Mouse (Mus musculus) forebrain, embryonic 16.5 days (tissue): ENCODE results near the gene Mia2. TPM values are rescaled to one million over a fixed set of nuclear protein-coding genes. Genes with fewer than 3 reads are reported as not detected.

Experiments
- ATAC-seq: fragments of 200-750 bp; cut with Nextera tagmentation; 2 replicates; pipeline ENCODE4 v1.8.0; 2017; ENCODE audit warnings: mild to moderate bottlenecking, moderate library complexity
- H3K27ac ChIP-seq: fragments of 300-500 bp; sonication (generic); 2 replicates; pipeline ENCODE4 v1.5.1; 2014; ENCODE audit warnings: low read length, control low read depth
- H3K27me3 ChIP-seq: fragments of 300-500 bp; sonication (generic); replicated peaks from 2 replicates; pipeline ENCODE4 v1.6.1; 2014; ENCODE audit warnings: low read length; ENCODE audit not compliant: control insufficient read depth, insufficient read depth
- H3K36me3 ChIP-seq: fragments of 300-500 bp; sonication (generic); 2 replicates; pipeline ENCODE4 v1.6.1; 2014; ENCODE audit not compliant: control insufficient read depth, insufficient read depth
- H3K4me1 ChIP-seq: fragments of 300-500 bp; sonication (generic); replicated peaks from 2 replicates; pipeline ENCODE4 v1.6.1; 2014; ENCODE audit warnings: low read length; ENCODE audit not compliant: control insufficient read depth, insufficient read depth
- H3K4me2 ChIP-seq: fragments of 300-500 bp; sonication (generic); 2 replicates; pipeline ENCODE4 v1.6.1; 2014; ENCODE audit warnings: mild to moderate bottlenecking, low read length, control low read depth
- H3K4me3 ChIP-seq: fragments of 300-500 bp; sonication (generic); replicated peaks from 2 replicates; pipeline ENCODE4 v1.5.1; 2014; ENCODE audit warnings: mild to moderate bottlenecking, low read length, control low read depth
- H3K9ac ChIP-seq: fragments of 300-500 bp; sonication (generic); replicated peaks from 2 replicates; pipeline ENCODE4 v1.6.1; 2014; ENCODE audit warnings: low read depth, low read length, control low read depth
- H3K9me3 ChIP-seq: fragments of 300-500 bp; sonication (generic); 2 replicates; pipeline ENCODE4 v1.6.1; 2016; ENCODE audit warnings: low read length; ENCODE audit not compliant: control insufficient read depth
- WGBS: fragments of 180-500 bp; shearing (Covaris S2); extraction: QIAGEN DNeasy Blood & Tissue Kit; methylation state at CpG from one replicate; pipeline ENCODE4 v1.1.7; 2014; 5-methylcytosine and 5-hydroxymethylcytosine counted together
- polyA plus RNA-seq: library from polyadenylated mRNA; unstranded; fragments of >200 nt; fragmentation: Nextera tagmentation; extraction: Ambion mirVana; gene quantifications from 2 replicates; pipeline ENCODE4 v1.2.1, GENCODE M21; 2015

Mia2 gene
- polyA plus RNA-seq, 1 experiment from 2014 or later = 33.0 TPM

- no peak overlapping the region for H3K4me2 ChIP-seq
- H3K9me3 ChIP-seq = no peaks in the 10 kb centered on the region
- no peak overlapping the region for H3K27ac ChIP-seq
- WGBS = 97% methylated on average over 2 of the region's 2 CpGs
- H3K9ac ChIP-seq = no peak overlapping the region
- no peaks in the 10 kb centered on the region for H3K27me3 ChIP-seq
- H3K4me1 ChIP-seq = no peaks in the 10 kb centered on the region
- ATAC-seq = no peak
- H3K36me3 ChIP-seq = peaks cover 18% of the 10 kb centered on the region
- H3K4me3 ChIP-seq = no peak overlapping the region
Measured at GRCm38 (mm10) chr12:59199361-59199760, 103.8 kb downstream of the Mia2 start.

DNA sequence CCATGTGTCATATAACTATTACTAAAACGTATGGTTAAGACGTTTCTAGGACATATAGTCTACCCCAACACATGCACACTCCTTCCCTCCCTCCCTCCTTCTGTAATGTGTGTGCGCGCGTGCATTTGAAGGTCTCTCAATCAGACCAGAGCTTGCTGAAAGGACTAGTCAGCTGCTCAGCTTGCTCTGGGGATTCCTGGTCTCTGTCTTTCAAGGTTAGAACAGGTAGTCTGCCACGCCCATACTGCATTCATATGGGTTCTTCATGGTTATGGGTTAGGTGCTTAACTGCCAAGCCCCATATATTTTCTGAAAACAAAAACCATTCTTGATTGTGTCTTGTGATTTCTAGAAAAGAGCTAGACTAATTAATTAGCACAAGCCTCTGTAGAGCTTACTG, 110.0 kb downstream of the Mia2 start:
- H3K4me1 ChIP-seq = no peaks in the 10 kb centered on the region
- WGBS = 96% methylated on average over 6 of the region's 6 CpGs
- H3K27me3 ChIP-seq = no peaks in the 10 kb centered on the region
- H3K27ac ChIP-seq = no peak overlapping the region
- peaks cover 15% of the 10 kb centered on the region for H3K36me3 ChIP-seq
- no peak overlapping the region for H3K4me3 ChIP-seq
- no peaks in the 10 kb centered on the region for H3K9me3 ChIP-seq
- H3K9ac ChIP-seq = no peak overlapping the region
- no peak overlapping the region for H3K4me2 ChIP-seq
- no peak for ATAC-seq

DNA sequence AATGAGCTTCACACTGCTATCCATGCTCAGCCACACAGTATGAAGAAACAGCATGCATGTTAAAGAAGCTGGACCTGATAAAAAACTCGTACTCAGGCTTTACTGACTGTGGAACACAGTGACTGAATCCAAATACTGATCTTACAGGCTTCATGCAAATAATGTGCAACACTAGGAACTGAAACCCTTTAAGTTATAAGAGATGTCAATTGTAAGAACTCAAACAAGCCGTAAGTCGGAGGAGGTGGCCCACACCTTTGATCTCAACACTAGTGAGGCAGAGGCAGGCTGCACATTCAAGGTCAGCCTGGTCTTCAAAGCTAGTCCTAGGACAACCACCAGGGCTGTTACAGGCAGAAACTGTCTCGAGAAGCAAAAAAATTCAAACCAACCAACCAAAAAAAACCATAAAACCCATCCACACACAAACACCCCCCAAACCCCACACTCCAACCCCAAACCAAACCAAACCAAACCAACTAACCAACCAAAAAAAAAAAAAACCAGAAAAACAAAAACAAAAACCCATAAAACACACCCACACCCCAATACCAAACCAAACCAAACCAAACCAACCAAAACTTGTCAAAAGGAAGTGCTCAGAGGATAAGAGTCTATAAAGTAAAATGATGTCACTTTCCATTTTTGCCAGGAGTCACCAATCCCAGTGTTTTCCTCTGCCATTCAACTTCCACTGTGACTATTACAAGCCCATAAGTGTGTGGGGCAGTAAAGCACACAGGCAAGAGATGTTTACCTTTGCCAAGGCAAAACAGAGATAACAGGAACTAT, 110.8 kb downstream of the Mia2 start:
- Histone ChIP-seq H3K9me3 (no peaks in the 10 kb centered on the region), H3K27ac (no peak overlapping the region), H3K9ac (no peak overlapping the region), H3K4me1 (no peaks in the 10 kb centered on the region), H3K4me3 (no peak overlapping the region), H3K27me3 (no peaks in the 10 kb centered on the region), H3K36me3 (peaks cover 16% of the 10 kb centered on the region), H3K4me2 (no peak overlapping the region)
- no peak for ATAC-seq
- 93% methylated on average over 4 of the region's 4 CpGs for WGBS

- H3K27me3 ChIP-seq = no peaks in the 10 kb centered on the region
- H3K9ac ChIP-seq = no peak overlapping the region
- no peak for ATAC-seq
- H3K4me3 ChIP-seq = no peak overlapping the region
- no peaks in the 10 kb centered on the region for H3K9me3 ChIP-seq
- H3K36me3 ChIP-seq = peaks cover 15% of the 10 kb centered on the region
- no peak overlapping the region for H3K27ac ChIP-seq
- WGBS = 96% methylated on average over 3 of the region's 3 CpGs
- H3K4me2 ChIP-seq = no peak overlapping the region
- no peaks in the 10 kb centered on the region for H3K4me1 ChIP-seq
Measured at GRCm38 (mm10) chr12:59207000-59207390, 111.4 kb downstream of the Mia2 start.

DNA sequence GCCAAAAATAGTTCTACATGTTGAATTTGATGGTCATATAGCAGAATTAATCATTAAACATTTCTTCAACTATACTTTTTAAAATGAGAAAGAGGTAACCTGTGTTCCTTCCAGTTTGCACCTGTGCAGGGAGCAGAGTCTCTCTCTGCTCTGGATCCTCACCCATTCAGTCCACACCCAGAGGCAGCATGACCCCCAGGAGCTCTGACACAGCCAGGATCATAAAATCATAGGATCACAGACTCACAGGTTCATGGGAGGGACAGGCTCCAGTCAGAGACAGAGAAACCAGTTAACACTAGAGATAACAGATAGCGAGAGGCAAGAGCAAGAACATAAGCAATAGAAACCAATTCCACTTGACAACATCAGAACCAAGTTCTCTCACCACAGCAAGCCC, 112.2 kb downstream of the Mia2 start:
- H3K27ac ChIP-seq = no peak overlapping the region
- H3K9me3 ChIP-seq = no peaks in the 10 kb centered on the region
- no peak overlapping the region for H3K9ac ChIP-seq
- WGBS = 96% methylated on average over 1 of the region's 1 CpGs
- H3K4me3 ChIP-seq = no peak overlapping the region
- no peak for ATAC-seq
- H3K4me2 ChIP-seq = no peak overlapping the region
- H3K4me1 ChIP-seq = no peaks in the 10 kb centered on the region
- no peaks in the 10 kb centered on the region for H3K27me3 ChIP-seq
- peaks cover 15% of the 10 kb centered on the region for H3K36me3 ChIP-seq

DNA sequence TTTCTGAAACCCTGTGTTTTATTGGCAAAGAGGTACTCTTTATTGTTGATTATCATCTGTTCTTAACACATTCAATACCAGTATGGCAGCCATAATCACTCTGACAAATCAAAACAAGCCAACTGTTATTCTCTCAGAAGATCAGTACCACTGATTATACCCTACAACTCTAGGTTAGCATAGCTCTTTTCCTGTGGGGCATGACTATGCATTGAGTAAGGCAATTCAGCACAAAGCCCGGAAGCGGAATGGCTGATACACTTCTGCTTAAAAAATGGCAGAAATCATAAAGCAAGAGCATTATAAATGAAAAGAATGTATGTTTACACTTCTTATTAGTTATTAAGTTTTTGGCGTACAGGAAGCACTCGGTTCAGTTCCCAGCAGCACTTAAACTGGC, 120.6 kb downstream of the Mia2 start:
- WGBS = 83% methylated on average over 4 of the region's 4 CpGs
- no peak for ATAC-seq
- Histone ChIP-seq H3K4me2 (peak overlapping the region; percentile 6; the same call in 1 of the 2 replicates), H3K27me3 (no peaks in the 10 kb centered on the region), H3K4me3 (no peak overlapping the region), H3K36me3 (0 out of 2 replicates have a peak, but pooled peaks cover 2% of the 10 kb centered on the region), H3K9me3 (no peaks in the 10 kb centered on the region), H3K9ac (no peak overlapping the region), H3K27ac (no peak overlapping the region), H3K4me1 (peaks cover 26% of the 10 kb centered on the region)

GRCm38 (mm10) chr12:59216676-59217266, 121.2 kb downstream of the Mia2 start:
- no peaks in the 10 kb centered on the region for H3K9me3 ChIP-seq
- no peak overlapping the region for H3K9ac ChIP-seq
- no peak overlapping the region for H3K27ac ChIP-seq
- ATAC-seq = no peak
- peaks cover 26% of the 10 kb centered on the region for H3K4me1 ChIP-seq
- no peak overlapping the region for H3K4me3 ChIP-seq
- H3K36me3 ChIP-seq = no peaks in the 10 kb centered on the region
- no peaks in the 10 kb centered on the region for H3K27me3 ChIP-seq
- peak overlapping the region; percentile 62 for H3K4me2 ChIP-seq
- 84% methylated on average over 6 of the region's 6 CpGs for WGBS

DNA sequence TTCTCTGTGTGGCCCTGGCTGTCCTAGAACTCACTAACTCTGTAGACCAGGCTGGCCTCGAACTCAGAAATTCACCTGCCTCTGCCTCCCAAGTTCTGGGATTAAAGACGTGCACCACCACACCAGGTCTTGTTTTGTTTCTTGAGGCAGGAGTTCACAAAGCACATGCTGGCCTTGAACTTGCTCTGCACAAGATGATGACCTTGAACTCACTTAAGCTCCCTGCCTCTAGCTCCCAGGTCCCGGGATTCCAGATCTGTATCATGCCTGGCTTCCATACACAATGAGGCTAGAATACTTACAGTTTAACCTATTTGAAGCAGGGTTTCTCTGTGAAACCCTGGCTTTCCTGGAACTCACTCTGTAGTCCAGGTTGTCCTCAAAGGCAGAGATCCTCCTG, 121.7 kb downstream of the Mia2 start:
- H3K4me1 ChIP-seq = peaks cover 26% of the 10 kb centered on the region
- H3K27me3 ChIP-seq = no peaks in the 10 kb centered on the region
- ATAC-seq = no peak
- no peak overlapping the region for H3K9ac ChIP-seq
- WGBS = 81% methylated on average over 3 of the region's 3 CpGs
- H3K27ac ChIP-seq = no peak overlapping the region
- no peaks in the 10 kb centered on the region for H3K36me3 ChIP-seq
- H3K9me3 ChIP-seq = no peaks in the 10 kb centered on the region
- H3K4me3 ChIP-seq = peak overlapping the region; percentile 99
- H3K4me2 ChIP-seq = peak overlapping the region; percentile 62

DNA sequence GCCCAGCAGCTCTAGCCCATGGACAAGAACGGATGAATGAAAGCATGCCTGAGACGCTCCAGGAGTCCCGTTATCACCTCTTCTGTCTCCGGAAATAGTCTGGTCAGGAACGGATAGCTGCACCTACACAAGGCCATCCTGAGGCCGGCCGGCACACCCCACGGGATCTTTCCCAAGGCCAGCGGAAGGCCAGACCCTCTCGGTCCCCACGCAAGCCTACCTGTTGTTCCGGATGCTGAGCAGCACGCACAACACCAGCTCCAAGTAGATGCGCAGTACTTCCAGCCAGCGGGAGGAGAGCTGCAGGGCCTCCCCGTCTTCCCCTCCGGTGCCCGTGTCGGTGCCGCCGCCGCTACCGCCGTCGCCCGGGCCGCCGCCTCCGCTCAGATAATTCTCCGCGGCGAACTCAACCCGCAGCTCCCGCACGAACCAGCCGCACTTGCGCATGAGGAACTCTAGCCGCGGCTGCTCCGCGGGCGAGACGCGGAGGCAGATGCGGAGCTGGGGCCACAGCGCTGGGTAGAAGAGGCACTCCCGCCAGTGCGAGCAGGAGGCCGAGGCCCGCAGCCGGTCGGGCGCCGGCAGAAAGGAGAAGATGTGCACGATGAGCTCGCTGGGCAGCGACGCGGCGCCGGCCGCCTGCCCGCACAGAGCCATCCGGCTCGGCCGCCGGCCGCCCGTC, 123.2 kb downstream of the Mia2 start:
- Histone ChIP-seq H3K27me3 (no peaks in the 10 kb centered on the region), H3K4me3 (peak overlapping the region; percentile 99), H3K9me3 (no peaks in the 10 kb centered on the region), H3K4me1 (peaks cover 26% of the 10 kb centered on the region), H3K4me2 (peak overlapping the region; percentile 62), H3K9ac (peak overlapping the region; percentile 91), H3K27ac (peak overlapping the region; percentile 97), H3K36me3 (no peaks in the 10 kb centered on the region)
- ATAC-seq = peak; percentile 1; the same call in 1 of the 2 replicates
- WGBS = under 1% methylated on average over 51 of the region's 69 CpGs
